ENCODE assay signal across 7 mouse cellular contexts in the genomic region with DNA sequence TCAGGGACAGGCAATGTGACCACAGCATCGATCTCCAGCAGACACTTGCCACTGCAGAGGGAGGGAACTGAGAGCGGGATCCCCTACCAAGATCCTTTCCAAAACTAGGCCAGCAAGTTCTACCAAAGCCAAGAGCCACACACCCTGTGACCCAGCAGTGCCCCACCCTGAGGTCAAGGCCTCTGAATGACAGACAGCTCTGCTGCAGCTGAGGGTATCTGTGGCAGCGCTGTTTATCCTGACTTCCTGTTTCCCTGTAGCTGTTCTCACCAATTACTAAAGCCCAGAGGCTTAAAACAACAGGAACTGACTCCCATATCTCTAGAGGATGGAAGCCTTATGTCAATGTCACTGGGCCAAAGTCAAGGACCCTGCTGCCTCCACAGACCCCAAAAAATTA. TPM values are rescaled to one million over a fixed set of nuclear protein-coding genes. Genes with fewer than 3 reads are reported as not detected.
DNase-seq lines count a peak whose midpoint lies in the region; ATAC-seq and TF ChIP-seq lines count a peak whose summit lies in the region.

No protein-coding gene starts in this region.

- no peaks in the 10 kb centered on the region for H3K27me3 ChIP-seq in spleen, adult 2 months (ENCODE audit: control insufficient read depth, insufficient read depth, low read length)
- H3K27me3 ChIP-seq in liver, embryonic 16.5 days (ENCODE audit: control insufficient read depth, insufficient read depth, low read depth, low read length): no peaks in the 10 kb centered on the region

- TF ChIP-seq CTCF in spleen, adult 2 months (IDR thresholded peaks at IDR 0.05; ENCODE audit: extremely low read depth, insufficient read depth, insufficient read length, insufficient replicate concordance): no peak

- no peak for DNase-seq in spleen, adult 2 months (ENCODE audit: low read depth in 1 of 2, low spot score in 2 of 2)
- no peak for DNase-seq in spleen, postnatal 14 days (ENCODE audit: low spot score in 2 of 2)
- DNase-seq in thymus, postnatal 25 days: peak; percentile 64
- no peak for DNase-seq in right cerebral cortex, postnatal 36 days (ENCODE audit: low spot score in 2 of 2)
- no peak for DNase-seq in right cerebral cortex, postnatal 10 days (ENCODE audit: low spot score in 2 of 2)

- no peak overlapping the region for H3K4me2 ChIP-seq in liver, embryonic 16.5 days (ENCODE audit: low read depth, low read length)

- H3K27ac ChIP-seq in spleen, adult 2 months (ENCODE audit: insufficient read depth, low read length): peak overlapping the region; percentile 82
- peak overlapping the region; percentile 45 for H3K27ac ChIP-seq in liver, embryonic 16.5 days (ENCODE audit: low read length)

- no peak overlapping the region for H3K4me3 ChIP-seq in spleen, adult 2 months (ENCODE audit: extremely low read depth, insufficient read depth, insufficient read length)
- no peak overlapping the region for H3K4me3 ChIP-seq in liver, embryonic 16.5 days (ENCODE audit: low read depth, low read length)

- 4% methylated on average over 3 of the region's 3 CpGs for WGBS in spleen, adult 2 months
- WGBS in liver, embryonic 16.5 days (ENCODE audit: insufficient replicate concordance): 9% methylated on average over 3 of the region's 3 CpGs

- no peak for TF ChIP-seq POLR2A in spleen, adult 2 months (IDR thresholded peaks at IDR 0.05; ENCODE audit: low read depth, low read length)

- ATAC-seq in common myeloid progenitor, adult 5-6 weeks (replicated peaks; ENCODE audit: low read depth, poor library complexity, severe bottlenecking): peak; percentile 91
- ATAC-seq in liver, embryonic 16.5 days (ENCODE audit: low read depth): peak; percentile 73

- H3K4me1 ChIP-seq in spleen, adult 2 months (ENCODE audit: control insufficient read depth, insufficient read depth, insufficient read length): peaks cover 64% of the 10 kb centered on the region
- peaks cover 21% of the 10 kb centered on the region for H3K4me1 ChIP-seq in liver, embryonic 16.5 days (ENCODE audit: control insufficient read depth, low read depth, low read length)

- H3K36me3 ChIP-seq in spleen, adult 2 months (ENCODE audit: control insufficient read depth, insufficient read depth, low read length): peaks cover 2% of the 10 kb centered on the region; the same call in 1 of the 2 replicates
- no peaks in the 10 kb centered on the region for H3K36me3 ChIP-seq in liver, embryonic 16.5 days (ENCODE audit: control insufficient read depth, insufficient read depth)

- H3K9me3 ChIP-seq in liver, embryonic 16.5 days (replicated peaks; ENCODE audit: control insufficient read depth, low read length): no peaks in the 10 kb centered on the region

- H3K9ac ChIP-seq in liver, embryonic 16.5 days (ENCODE audit: low read depth, low read length): no peak overlapping the region

RNA-seq across cellular contexts. Expression of a gene that starts 37.0 kb away (rescaled TPM):
- 77.0 and 103 TPM in 2 replicates for polyA plus RNA-seq in spleen, adult 2 months (2012; rRNA removed)
- total RNA-seq in common myeloid progenitor, adult 5-6 weeks (2017): 30.5 and 33.0 TPM in 2 replicates
- 3.7 and 4.1 TPM in 2 replicates for polyA plus RNA-seq in liver, embryonic 16.5 days (2015; fragmentation: Nextera tagmentation; extraction: Ambion mirVana)

Comparison
In these comparisons a context has a peak if more than half of its experiments do, and no peak if none do; other contexts are left out.
1. RNA of a gene that starts 37.0 kb away (polyA plus RNA-seq): 77.0 to 103 TPM in spleen, adult 2 months; 3.7 to 4.1 TPM in liver, embryonic 16.5 days; every median in the first group is over 10 times any median in the second.